Mouse (Mus musculus) brain, embryonic 14.5 days (tissue): ENCODE data around the gene Canx. TPM values are rescaled to one million over a fixed set of nuclear protein-coding genes. Genes with fewer than 3 reads are reported as not detected.

Source experiments
- DNase-seq: peaks from one replicate; pipeline ENCODE4 v3.0.0-alpha.2; 2011; ENCODE audit warnings: low read depth
- CTCF ChIP-seq: fragments of 200-500 bp; IDR thresholded peaks from 2 replicates; pipeline ENCODE4 v1.5.1; 2012; ENCODE audit warnings: inconsistent platforms, mild to moderate bottlenecking, moderate library complexity, borderline replicate concordance; ENCODE audit not compliant: insufficient read depth, insufficient read length; ENCODE audit errors: extremely low read depth
- POLR2A ChIP-seq: fragments of 200-500 bp; IDR thresholded peaks from 2 replicates; pipeline ENCODE4 v1.6.1; 2012; ENCODE audit warnings: mild to moderate bottlenecking, inconsistent platforms, borderline replicate concordance; ENCODE audit not compliant: poor library complexity, insufficient read depth, insufficient read length, severe bottlenecking; ENCODE audit errors: extremely low read depth
- polyA plus RNA-seq: library from polyadenylated mRNA; depleted of rRNA; stranded (reverse); fragments of >200 nt; gene quantifications from 2 replicates; pipeline ENCODE4 v1.2.3, GENCODE M21; 2012

Canx gene
- polyA plus RNA-seq, 1 experiment, result 173 TPM

GRCm38 (mm10) chr11:50290486-50291225, 34.8 kb downstream of the Canx start:
- TF ChIP-seq POLR2A, result no peak
- no peak for TF ChIP-seq CTCF
- peak; percentile 23 for DNase-seq

DNA sequence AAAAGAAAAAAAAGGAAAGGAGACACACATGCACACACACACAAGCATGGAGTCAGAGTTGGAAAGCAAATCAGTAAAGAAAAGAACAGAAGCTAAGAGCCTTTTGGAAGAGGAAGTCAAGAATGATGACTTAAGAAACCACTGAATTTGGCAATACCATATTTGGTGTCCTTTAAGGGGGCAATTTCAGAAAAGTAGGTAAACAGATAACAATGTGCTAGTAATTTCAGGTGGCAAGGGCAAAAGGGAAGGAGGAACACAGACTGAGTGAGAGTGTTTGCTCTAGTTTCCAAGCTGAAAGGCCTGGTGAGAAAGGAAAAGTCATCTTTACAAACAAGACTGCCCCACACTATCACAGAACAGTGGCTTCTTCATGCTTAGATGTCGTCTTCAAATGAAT, 39.0 kb downstream of the Canx start:
- no peak for TF ChIP-seq POLR2A
- no peak for TF ChIP-seq CTCF
- no peak for DNase-seq

DNA sequence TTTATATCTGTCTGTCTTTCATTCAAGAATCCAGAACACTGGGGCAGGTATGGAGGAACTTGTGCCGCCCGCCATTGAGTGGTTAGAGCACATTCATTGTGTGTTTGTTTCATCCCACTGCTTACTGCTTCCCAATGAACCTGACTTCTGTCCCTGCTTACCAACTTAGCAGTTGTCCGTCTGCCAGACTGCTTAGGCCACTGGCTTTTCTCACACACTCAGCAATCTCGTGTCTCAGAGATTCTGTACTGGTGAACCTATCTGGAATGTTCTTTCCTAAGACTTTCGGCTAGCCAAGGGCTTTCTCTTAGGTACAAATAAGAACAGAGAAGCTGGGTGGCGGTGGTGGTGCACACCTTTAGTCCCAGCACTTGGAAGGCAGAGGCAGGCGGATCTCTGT, 39.8 kb downstream of the Canx start:
- TF ChIP-seq POLR2A (no peak), CTCF (no peak)
- DNase-seq, result no peak

DNA sequence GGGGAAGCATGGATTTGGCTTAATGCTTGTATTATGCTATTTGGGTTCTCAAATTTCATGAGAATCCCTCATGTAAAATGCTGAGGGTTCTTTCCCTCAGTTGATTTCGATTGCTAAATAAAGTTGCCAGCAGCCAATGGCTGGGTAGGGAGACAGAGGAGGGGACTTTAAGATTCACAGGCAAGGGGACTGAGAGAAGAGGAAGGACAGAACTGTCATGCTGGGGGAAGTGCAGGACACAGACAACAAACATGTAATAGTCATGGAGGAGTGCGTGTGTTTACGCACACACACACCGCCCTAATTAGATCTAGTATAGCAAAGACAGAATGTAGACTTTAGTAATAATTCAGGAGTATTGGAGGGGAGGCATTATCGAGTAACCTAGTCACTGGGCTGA, 40.2 kb downstream of the Canx start:
- TF ChIP-seq POLR2A (no peak), CTCF (no peak)
- DNase-seq, result no peak

- no peak for DNase-seq
- TF ChIP-seq POLR2A, result no peak
- TF ChIP-seq CTCF, result no peak
Measured at GRCm38 (mm10) chr11:50280053-50280452, 45.4 kb downstream of the Canx start.

GRCm38 (mm10) chr11:50279005-50279404, 46.5 kb downstream of the Canx start:
- TF ChIP-seq CTCF, result no peak
- no peak for TF ChIP-seq POLR2A
- DNase-seq, result no peak

GRCm38 (mm10) chr11:50277706-50278105, 47.8 kb downstream of the Canx start:
- TF ChIP-seq CTCF (no peak), POLR2A (no peak)
- DNase-seq, result no peak

DNA sequence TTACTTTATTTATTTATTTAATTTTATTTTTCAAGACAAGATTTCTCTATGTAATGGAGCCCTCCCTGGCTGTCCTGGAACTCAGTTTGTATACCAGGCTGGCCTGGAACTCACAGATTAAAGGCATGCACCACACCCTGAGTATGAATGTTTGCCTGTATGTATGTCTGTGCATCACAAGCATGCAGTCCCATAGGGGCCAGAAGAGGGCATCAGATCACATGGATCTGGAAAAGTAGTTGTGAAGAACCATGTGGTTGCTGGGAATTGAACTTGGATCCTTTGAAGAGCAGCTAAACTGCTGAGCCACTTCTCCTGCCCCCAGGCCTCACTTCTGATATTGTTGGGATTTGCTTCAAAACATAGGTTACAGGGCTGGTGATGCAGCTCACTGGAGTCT, 48.4 kb downstream of the Canx start:
- no peak for DNase-seq
- TF ChIP-seq CTCF (no peak), POLR2A (no peak)

GRCm38 (mm10) chr11:50275568-50276151, 49.8 kb downstream of the Canx start:
- no peak for DNase-seq
- TF ChIP-seq POLR2A, result no peak
- no peak for TF ChIP-seq CTCF

DNA sequence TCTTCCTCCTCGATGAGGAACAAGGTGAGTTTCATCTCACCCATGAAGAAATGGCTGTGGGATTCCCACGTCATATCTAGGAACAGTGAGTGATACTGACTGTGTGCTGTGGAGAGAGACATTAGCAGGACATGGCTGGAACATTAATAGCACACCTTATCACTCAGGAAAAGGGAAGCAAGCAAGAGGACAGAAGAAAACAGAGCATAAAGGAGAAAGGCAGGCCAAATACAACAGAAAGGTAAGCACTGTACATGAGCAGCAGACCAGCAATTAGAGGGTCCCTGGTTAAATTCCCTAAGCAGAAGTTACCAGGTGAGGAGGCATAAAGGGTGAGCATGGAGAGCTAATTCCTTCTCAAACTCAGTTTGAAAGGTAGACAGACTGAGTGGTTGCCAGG, 50.4 kb downstream of the Canx start:
- TF ChIP-seq POLR2A (no peak), CTCF (no peak)
- no peak for DNase-seq

DNA sequence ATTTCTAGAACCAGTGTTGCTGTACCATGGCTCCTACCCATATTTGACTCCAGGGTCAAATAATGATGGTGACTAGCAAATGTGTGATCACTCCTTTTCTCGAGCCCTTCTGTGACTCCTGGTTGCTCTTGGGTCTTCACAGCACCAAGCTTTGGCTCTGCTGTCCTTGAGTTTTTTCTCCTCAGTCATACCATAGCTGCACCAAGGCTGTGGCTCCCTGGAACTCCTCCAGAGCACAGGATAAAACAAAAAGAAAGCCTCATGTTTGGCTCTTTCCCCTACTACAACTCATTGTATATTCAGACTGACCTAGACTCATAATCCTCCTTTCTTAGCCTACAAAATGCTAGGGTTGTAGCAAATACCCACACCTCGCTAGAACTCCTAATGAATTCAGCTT, 52.7 kb downstream of the Canx start:
- TF ChIP-seq POLR2A, result no peak
- no peak for TF ChIP-seq CTCF
- DNase-seq, result no peak

- TF ChIP-seq POLR2A, result no peak
- TF ChIP-seq CTCF, result no peak
- DNase-seq, result no peak
Measured at GRCm38 (mm10) chr11:50269885-50270284, 55.6 kb downstream of the Canx start.

- peak; percentile 47; the same call in 1 of the 2 replicates for TF ChIP-seq CTCF
- TF ChIP-seq POLR2A, result no peak
- peak; percentile 32 for DNase-seq
Measured at GRCm38 (mm10) chr11:50269163-50269562, 56.3 kb downstream of the Canx start.

- TF ChIP-seq CTCF (no peak), POLR2A (no peak)
- DNase-seq, result no peak
Measured at GRCm38 (mm10) chr11:50266997-50267396, 58.5 kb downstream of the Canx start.

- TF ChIP-seq CTCF, result no peak
- TF ChIP-seq POLR2A, result no peak
- DNase-seq, result no peak
Measured at GRCm38 (mm10) chr11:50265931-50266330, 59.5 kb downstream of the Canx start.

DNA sequence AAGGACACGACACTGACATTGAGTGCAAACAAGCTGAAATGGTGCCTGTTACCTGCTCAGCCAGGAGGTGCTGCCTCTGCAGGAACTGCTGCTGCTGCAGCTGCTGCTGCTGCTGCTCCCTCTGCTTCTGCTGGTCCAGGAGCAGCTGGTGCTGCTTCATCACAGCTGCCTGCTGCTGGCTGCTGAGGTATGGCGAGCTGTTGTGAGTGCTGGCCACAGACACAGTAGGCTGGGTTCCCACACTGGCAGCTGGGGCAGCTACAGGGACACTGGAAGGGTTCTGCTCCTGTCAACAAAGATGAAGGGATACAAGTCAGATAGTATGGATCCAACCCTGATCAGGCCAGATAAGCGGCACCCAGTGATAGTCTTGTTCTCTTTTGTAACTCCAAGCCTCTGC, 62.3 kb downstream of the Canx start:
- DNase-seq, result no peak
- TF ChIP-seq POLR2A, result no peak
- no peak for TF ChIP-seq CTCF
